Mouse (Mus musculus) bone marrow macrophage, adult 2 months (primary cell): ENCODE results near the gene Ahcyl2. TPM values are rescaled to one million over a fixed set of nuclear protein-coding genes. Genes with fewer than 3 reads are reported as not detected.
"Not testable (repeated sequence)": the region's sequence is repeated elsewhere in the genome, so short reads cannot be mapped to it uniquely, and the experiment has no call there.

Experiments used
- H3K27ac ChIP-seq: 2 replicates; pipeline ENCODE4 v1.5.1; 2012; ENCODE audit warnings: low read depth, low read length; ENCODE audit not compliant: insufficient read depth
- H3K4me1 ChIP-seq: 2 replicates; pipeline ENCODE4 v1.6.1; 2012; ENCODE audit warnings: low read length; ENCODE audit not compliant: control insufficient read depth, insufficient read depth
- H3K4me3 ChIP-seq: 2 replicates; pipeline ENCODE4 v1.5.1; 2012; ENCODE audit warnings: mild to moderate bottlenecking, low read length, moderate library complexity; ENCODE audit not compliant: insufficient read depth
- CTCF ChIP-seq: IDR thresholded peaks from 2 replicates; pipeline ENCODE4 v1.5.1; 2012; ENCODE audit warnings: low read depth, mild to moderate bottlenecking, low read length, moderate library complexity
- POLR2A ChIP-seq: IDR thresholded peaks from 2 replicates; pipeline ENCODE4 v1.6.1; 2012; ENCODE audit warnings: mild to moderate bottlenecking, low read depth, low read length, borderline replicate concordance
- polyA plus RNA-seq: library from polyadenylated mRNA; stranded (reverse); fragments of >200 nt; gene quantifications from 2 replicates; pipeline ENCODE4 v1.2.4, GENCODE M21; 2012; ENCODE audit not compliant: missing spikeins, insufficient read depth, insufficient read length

Gene Ahcyl2
- polyA plus RNA-seq, 1 experiment: 37.8 TPM

DNA sequence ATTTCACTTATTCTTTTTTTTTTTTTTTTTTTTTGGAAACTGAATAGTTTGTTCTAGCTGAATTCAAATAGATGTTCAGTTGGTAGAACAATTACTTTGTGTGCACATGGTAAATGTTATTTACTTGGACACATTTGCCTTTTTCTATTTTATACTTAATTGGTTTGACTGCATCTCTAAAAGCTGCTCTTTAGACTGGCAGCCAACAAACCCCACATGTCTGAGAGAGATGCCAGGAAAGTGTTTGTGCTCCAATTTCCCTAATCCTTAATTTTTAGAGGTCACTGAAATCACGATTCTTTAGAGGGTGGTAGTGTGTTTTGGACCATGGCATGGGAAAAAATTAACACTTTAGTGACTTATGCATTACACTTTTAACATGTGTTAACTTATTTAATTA lies 44.8 kb downstream of the Ahcyl2 start:
- TF ChIP-seq POLR2A: no peak
- TF ChIP-seq CTCF: no peak
- Histone ChIP-seq H3K27ac (no peak overlapping the region), H3K4me3 (no peak overlapping the region), H3K4me1 (peaks cover 5% of the 10 kb centered on the region)

DNA sequence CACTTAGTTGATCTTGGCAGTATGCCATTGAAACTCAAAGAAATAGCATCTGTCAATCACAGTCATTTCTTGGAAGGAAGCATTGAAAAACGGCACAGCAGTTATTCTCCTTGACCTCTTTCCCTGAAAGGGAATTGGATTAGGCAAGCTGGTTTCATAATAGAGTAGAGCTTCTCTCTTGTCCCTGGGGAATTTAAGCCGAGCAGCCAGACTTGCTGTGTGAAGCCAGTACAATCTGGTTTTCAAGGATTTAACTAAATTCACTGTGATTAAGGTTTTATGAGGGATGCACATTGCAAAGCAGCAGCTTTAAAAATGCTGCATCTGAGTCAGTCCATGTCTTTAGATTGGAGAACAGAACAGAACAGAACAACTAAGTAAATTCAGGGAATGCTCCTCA lies 46.8 kb downstream of the Ahcyl2 start:
- Histone ChIP-seq H3K4me1 (peaks cover 9% of the 10 kb centered on the region), H3K27ac (no peak overlapping the region)
- TF ChIP-seq POLR2A (no peak), CTCF (no peak)

GRCm38 (mm10) chr6:29815060-29815459 lies 47.2 kb downstream of the Ahcyl2 start:
- Histone ChIP-seq H3K4me3 (no peak overlapping the region), H3K4me1 (peaks cover 9% of the 10 kb centered on the region), H3K27ac (no peak overlapping the region)
- TF ChIP-seq CTCF: no peak
- no peak for TF ChIP-seq POLR2A

More for the DNA sequence above, 46.8 kb downstream of the Ahcyl2 start:
- H3K4me3 ChIP-seq: no peak overlapping the region

- no peak overlapping the region for H3K27ac ChIP-seq
- TF ChIP-seq CTCF: no peak
- no peak for TF ChIP-seq POLR2A
- H3K4me3 ChIP-seq: no peak overlapping the region
- H3K4me1 ChIP-seq: peaks cover 9% of the 10 kb centered on the region
These were observed 47.8 kb downstream of the Ahcyl2 start for GRCm38 (mm10) chr6:29815634-29816033.

GRCm38 (mm10) chr6:29816371-29816770 lies 48.6 kb downstream of the Ahcyl2 start:
- H3K4me3 ChIP-seq, H3K27ac ChIP-seq: not testable (repeated sequence)
- peaks cover 12% of the 10 kb centered on the region for H3K4me1 ChIP-seq

DNA sequence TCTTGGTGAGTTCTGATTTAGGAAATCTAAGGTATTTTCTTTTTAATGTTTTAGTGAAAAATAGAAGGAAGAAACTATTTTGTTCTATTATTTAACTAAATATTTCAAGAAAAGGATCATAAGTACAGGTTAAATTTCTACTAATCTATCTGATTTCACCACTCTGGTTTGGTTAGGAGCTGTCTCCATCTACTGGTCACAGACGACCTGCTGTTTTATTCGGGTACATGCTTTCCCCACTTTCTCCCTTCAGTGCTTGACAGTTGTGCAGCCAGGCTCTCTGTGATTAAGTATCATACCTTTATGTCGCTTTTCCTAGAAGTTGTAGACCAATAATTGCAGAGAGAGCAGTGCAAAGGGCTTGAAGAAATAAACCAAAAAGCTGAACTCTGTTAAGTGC lies 51.5 kb downstream of the Ahcyl2 start:
- Histone ChIP-seq H3K4me1 (peaks cover 13% of the 10 kb centered on the region), H3K27ac (no peak overlapping the region), H3K4me3 (no peak overlapping the region)
- TF ChIP-seq POLR2A (no peak), CTCF (no peak)

GRCm38 (mm10) chr6:29820314-29820713 lies 52.5 kb downstream of the Ahcyl2 start:
- Histone ChIP-seq H3K4me3 (no peak overlapping the region), H3K4me1 (peaks cover 12% of the 10 kb centered on the region), H3K27ac (no peak overlapping the region)
- TF ChIP-seq POLR2A (no peak), CTCF (no peak)

GRCm38 (mm10) chr6:29820926-29821325 lies 53.1 kb downstream of the Ahcyl2 start:
- H3K27ac ChIP-seq: no peak overlapping the region
- H3K4me3 ChIP-seq: no peak overlapping the region
- TF ChIP-seq POLR2A (no peak), CTCF (no peak)
- peaks cover 18% of the 10 kb centered on the region for H3K4me1 ChIP-seq

GRCm38 (mm10) chr6:29821770-29822169 lies 54.0 kb downstream of the Ahcyl2 start:
- no peak overlapping the region for H3K4me3 ChIP-seq
- TF ChIP-seq POLR2A (no peak), CTCF (no peak)
- no peak overlapping the region for H3K27ac ChIP-seq
- H3K4me1 ChIP-seq: peaks cover 25% of the 10 kb centered on the region

GRCm38 (mm10) chr6:29825302-29825701 lies 57.5 kb downstream of the Ahcyl2 start:
- Histone ChIP-seq H3K4me1 (peaks cover 38% of the 10 kb centered on the region), H3K4me3 (no peak overlapping the region), H3K27ac (peak overlapping the region; percentile 49)
- no peak for TF ChIP-seq POLR2A
- no peak for TF ChIP-seq CTCF
